Mouse (Mus musculus) yolk sac, embryonic 10.5 days (tissue): ENCODE measurements around the gene Clcnka.

ENCODE experiments used
- DNase-seq: peaks from one replicate; pipeline ENCODE4 v3.0.0-alpha.2; 2017; ENCODE audit warnings: low spot score

Gene Clcnka

GRCm38 (mm10) chr4:141372426-141372825, 26.1 kb downstream of the Clcnka start:
- DNase-seq, result no peak

- no peak for DNase-seq
These were observed 30.3 kb downstream of the Clcnka start, which contains the start of gene Fam131c for GRCm38 (mm10) chr4:141367997-141368791. Gene Fam131c, plus strand, starts transcription at chr4:141368220.

DNA sequence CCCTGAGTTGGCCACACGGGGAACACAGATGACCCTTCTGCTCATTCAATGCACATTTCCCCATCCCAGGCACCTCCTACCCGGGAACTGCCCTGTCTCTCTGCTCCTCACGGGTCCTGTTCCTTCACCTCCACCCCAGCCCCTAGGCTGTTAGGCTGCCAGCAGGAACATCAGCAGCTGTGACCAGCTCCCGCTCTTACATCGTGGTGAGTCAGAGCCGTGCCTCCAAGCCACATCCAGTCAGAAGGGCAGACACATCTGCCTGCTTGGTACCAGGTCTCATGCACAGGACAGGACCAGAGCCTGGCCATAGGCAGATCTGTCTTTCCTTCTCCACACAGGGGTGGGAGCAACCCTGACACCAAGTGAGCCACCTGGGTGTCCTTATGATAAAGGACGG, 32.6 kb downstream of the Clcnka start:
- no peak for DNase-seq

DNA sequence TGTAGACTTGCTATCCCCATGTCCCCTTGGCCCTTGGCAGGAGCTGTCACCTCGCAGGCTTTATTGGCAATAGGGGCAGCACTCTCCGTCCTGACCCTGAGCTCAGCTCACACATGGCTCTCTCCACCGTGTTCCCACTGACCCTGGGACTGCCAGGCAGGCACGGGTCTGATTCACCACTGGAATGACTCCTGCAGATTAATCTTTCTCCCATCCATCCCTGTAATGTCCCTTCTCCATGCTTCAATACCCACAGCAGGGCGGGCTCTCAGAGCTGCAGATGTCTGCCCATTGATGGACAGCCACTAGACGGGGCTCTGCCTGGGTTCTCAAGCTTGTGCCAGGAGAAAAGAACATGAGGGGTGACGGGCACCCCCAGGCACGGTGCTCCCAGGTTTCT, 33.4 kb downstream of the Clcnka start:
- no peak for DNase-seq

- DNase-seq, result peak; percentile 78
These were observed 35.5 kb downstream of the Clcnka start for GRCm38 (mm10) chr4:141362937-141363548.

- DNase-seq, result no peak
These were observed 37.7 kb downstream of the Clcnka start for GRCm38 (mm10) chr4:141360846-141361245.

DNA sequence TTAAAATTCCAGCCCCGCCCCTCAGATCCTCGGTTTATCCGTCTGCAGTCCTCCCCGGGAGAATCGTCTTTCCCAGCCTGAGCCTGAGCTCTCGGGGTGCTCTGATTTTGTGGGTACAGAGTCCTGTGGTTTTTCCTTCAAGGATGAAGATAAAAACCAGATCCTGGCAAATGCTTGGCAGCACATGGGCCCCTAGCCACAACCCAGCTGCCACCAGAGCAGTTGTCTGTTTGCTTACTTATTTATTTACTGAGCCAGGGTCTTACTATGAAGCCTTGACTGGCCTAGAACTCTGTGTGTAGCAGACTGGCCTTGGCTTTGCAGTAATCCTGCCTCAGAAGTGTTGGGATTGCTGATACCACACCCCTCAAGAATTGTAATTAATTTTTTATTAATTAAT, 39.3 kb downstream of the Clcnka start:
- DNase-seq, result no peak

DNA sequence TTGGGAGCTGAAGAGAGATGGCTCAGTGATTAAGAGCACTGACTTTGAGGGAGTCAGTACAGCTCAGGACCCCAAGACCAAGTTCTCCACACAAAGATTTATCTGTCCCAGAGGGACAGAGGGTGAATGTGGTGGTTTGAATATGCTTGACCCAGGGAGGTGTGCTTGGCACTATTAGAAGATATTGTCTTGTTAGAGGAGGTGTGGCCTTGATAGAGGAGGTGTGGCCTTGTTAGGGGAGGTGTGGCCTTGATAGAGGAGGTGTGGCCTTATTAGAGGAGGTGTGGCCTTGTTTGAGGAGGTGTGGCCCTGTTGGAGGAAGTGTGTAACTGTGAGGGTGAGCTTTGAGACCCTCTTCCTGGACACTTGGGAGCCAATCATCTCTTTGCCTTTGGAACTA, 40.7 kb downstream of the Clcnka start:
- no peak for DNase-seq

- no peak for DNase-seq
These were observed 44.7 kb downstream of the Clcnka start for GRCm38 (mm10) chr4:141353868-141354267.

GRCm38 (mm10) chr4:141352986-141353385, 45.5 kb downstream of the Clcnka start:
- DNase-seq, result no peak

DNA sequence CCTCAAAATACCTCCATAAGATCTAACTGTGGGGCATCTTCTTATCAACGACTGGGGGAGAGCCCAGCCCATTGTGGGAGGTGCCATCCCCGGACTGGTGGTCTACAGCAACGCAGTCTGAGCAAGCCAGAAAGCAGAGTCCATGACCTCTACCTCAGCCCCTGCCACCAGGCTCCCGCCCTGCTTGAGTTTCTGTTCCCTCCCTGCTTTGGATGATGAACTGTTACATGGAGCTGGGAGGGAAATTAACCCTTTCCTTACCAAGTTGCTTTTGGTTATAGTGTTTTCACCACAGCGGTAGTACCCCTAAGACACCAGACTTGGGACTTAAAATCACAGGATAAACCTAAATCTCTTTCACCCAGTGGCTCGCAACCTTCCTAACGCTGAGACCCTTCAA, 46.6 kb downstream of the Clcnka start:
- DNase-seq, result no peak

DNA sequence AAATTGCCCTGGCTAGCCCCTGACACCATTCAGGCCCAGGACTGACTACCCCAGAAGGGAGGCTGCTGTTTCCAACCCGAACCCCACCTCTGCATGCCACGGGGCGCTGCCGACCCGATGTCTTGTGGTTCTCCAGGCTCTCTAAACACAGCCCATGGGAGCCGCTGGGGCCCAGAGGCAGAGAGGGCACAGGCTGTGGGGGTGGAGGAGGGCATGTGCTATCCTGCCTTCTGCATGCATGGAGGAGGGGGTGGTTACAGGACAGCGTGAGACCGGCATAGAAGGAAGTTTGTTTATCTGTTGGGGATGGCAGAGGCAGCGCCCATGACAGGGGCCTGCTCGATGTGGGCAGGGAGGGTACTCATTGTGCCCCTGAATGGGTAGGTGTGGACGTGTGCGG, 48.5 kb downstream of the Clcnka start:
- no peak for DNase-seq

DNA sequence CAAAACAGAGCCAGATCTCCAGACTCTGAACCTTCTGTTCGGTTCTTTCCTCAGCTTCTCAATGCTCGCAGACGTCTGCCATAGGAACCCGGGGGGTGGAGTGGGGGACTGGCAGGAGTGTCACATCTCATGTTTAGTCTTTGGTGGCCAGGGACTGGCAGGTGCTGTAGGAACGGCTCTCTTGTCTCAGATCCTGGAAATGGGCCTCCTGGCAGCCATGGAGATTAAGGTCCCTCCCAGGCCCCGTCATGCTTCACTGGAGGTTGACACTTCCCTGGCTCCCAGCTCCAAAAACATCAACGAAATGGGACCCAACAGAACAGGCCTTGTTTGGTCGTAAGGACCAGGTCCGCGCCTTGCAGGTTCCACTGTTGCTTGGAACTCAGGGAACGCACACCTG, 49.9 kb downstream of the Clcnka start:
- no peak for DNase-seq

GRCm38 (mm10) chr4:141347365-141347797, 51.1 kb downstream of the Clcnka start:
- DNase-seq, result peak; percentile 76

DNA sequence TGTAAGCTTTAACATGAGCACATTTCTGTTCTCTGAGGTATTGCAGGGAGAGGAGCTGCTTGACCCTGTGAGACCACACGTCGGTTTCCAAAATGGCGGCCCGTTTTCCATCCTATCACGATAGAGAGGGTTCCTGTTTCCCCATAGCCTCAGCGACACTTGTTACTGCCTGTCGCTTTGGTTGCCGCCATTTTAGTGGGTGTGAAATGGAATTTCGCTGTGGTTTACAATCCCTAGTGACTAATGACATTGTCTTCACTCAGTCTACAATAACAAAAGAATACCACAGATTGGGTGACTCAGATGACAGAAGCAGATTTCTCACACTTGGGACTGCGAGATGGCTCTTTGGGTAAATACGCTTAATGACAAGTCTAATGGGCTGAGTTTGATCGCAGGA, 53.3 kb downstream of the Clcnka start:
- DNase-seq, result no peak

DNA sequence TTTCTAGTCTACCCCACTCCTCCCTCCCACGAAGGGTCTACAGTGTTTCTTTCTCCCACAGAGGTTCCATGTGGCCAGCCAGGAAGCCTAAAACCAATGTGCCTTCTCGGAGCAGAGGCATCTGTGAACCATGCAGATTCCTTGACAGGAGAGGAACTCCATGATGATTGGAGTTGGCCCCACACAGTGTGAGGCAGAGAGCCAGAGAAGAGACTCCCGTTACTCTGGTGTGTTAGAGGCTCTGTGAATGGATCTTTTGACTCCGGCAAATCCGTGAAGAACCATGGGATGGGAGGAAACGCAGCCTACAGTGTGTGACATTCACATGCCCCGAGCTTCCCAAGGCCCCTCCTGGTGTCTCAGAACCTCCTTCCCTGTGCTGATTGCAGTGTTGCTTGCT, 55.0 kb downstream of the Clcnka start:
- no peak for DNase-seq

GRCm38 (mm10) chr4:141341477-141341876, 57.0 kb downstream of the Clcnka start:
- DNase-seq, result no peak

- peak; percentile 32 for DNase-seq
These were observed 59.7 kb downstream of the Clcnka start for GRCm38 (mm10) chr4:141338853-141339252.

GRCm38 (mm10) chr4:141337986-141338385, 60.5 kb downstream of the Clcnka start:
- peak; percentile 72 for DNase-seq

DNA sequence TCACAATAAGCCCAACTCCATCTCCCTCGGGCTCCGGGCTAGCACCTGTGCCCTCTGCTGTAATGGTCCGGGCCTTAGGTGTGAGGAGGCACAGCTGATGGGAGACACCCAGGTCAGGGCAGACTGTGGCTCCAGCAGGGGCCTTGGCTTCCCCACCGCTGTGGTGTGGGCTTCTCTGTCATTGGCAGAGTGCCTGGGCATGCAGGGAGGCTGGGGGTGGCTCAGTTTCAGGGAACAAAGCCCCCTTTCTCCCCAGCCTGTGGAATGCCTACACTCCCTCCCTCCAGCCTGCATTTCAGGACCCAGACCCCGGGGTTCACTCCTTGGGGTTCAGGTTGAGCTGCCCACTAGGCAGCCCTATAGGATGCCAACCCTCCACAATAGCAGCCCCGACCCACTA, 62.3 kb downstream of the Clcnka start:
- no peak for DNase-seq

GRCm38 (mm10) chr4:141335263-141335796, 63.2 kb downstream of the Clcnka start:
- DNase-seq, result peak; percentile 70

DNA sequence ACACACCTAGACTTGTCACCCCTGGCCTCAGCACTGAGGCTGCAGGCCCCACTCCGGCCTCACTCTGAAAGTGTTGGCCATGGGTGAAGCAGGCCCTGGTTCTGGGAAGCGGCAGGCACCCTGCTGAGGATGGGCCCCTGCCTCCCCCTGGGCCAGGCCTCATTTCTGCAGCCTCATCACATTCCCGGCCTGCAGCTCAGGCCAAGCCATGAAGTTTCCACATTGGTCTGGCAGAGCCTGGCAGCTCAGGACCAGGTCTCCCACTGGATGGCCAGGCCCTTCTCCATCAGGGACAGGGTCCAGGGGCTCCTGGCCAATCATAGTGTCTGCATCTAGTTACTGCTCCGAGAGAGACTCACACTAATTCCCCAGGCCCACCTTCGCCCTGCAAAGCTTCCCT, 63.8 kb downstream of the Clcnka start:
- DNase-seq, result peak; percentile 43
